Mouse (Mus musculus) embryonic fibroblast, embryonic 13.5 days (primary cell): ENCODE data around the gene AI413582.

Experiments
- CTCF ChIP-seq: IDR thresholded peaks from 2 replicates; pipeline ENCODE4 v1.5.1; 2011; ENCODE audit warnings: mild to moderate bottlenecking, control low read depth, low read length, moderate library complexity, borderline replicate concordance; ENCODE audit not compliant: insufficient read depth
- POLR2A ChIP-seq: IDR thresholded peaks from 2 replicates; pipeline ENCODE4 v1.6.1; 2011; ENCODE audit warnings: low read depth, mild to moderate bottlenecking, control low read depth, low read length, moderate library complexity

DNA sequence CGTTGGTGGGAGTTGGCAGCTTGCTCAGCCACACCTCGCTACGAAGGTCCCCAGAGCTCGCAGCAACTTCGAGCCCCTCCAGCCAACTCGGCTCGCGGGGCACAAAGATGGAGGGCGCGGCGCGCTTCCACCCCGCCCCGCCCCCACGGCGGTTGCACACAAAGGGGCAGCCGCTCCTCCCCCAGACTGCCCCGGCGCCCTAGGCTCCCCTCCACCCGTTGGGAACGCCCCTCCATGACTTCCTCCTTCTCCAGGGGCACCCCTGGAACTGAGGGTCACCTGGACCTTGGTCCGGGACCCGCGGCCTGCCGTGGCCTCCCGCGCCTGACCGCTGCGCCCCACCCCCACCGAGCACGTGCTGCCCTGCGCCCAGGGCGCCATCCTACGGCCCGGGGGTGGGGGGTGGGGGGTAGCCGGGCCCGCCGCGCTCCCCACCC is 10.5 kb downstream of the AI413582 start:
- TF ChIP-seq CTCF (no peak), POLR2A (0 out of 2 replicates have a peak, but pooled peaks have one; percentile 4)
